In genomic region chr8:79355721-79356434, GRCm38 (mm10) we compare ENCODE assay signal across 12 mouse cellular contexts. TPM values are rescaled to one million over a fixed set of nuclear protein-coding genes. Genes with fewer than 3 reads are reported as not detected.
A peak's percentile ranks its signal among the peaks of the same experiment; 100 is the strongest.
DNase-seq lines count a peak whose midpoint lies in the region; ATAC-seq lines count a peak whose summit lies in the region.
"Had no signal": no experiment of that assay in that cellular context is flagged by ENCODE, and none has a peak within 500 bp of the region (broad histone marks: within the 10 kb centered on the region; RNA-seq: fewer than 3 reads in every experiment).

No protein-coding gene starts in this region.

- no peak overlapping the region for H3K4me3 ChIP-seq in forebrain, embryonic 13.5 days
- no peak overlapping the region for H3K4me3 ChIP-seq in limb, embryonic 12.5 days (replicated peaks)
- no peak overlapping the region for H3K4me3 ChIP-seq in stomach, embryonic 16.5 days (replicated peaks; ENCODE audit: low read length)
- H3K4me3 ChIP-seq: myocyte had no signal

- H3K27me3 ChIP-seq in forebrain, embryonic 13.5 days: no peaks in the 10 kb centered on the region; the same call in 1 of the 2 replicates
- H3K27me3 ChIP-seq in limb, embryonic 12.5 days: no peaks in the 10 kb centered on the region
- H3K27me3 ChIP-seq in stomach, embryonic 16.5 days (ENCODE audit: control insufficient read depth, insufficient read depth, low read length): no peaks in the 10 kb centered on the region

- H3K4me1 ChIP-seq in forebrain, embryonic 13.5 days: peaks cover 53% of the 10 kb centered on the region
- peaks cover 45% of the 10 kb centered on the region for H3K4me1 ChIP-seq in limb, embryonic 12.5 days (replicated peaks)
- H3K4me1 ChIP-seq in stomach, embryonic 16.5 days (ENCODE audit: control insufficient read depth, insufficient read depth, low read length): peaks cover 39% of the 10 kb centered on the region

- H3K4me2 ChIP-seq in forebrain, embryonic 13.5 days: peak overlapping the region; percentile 50
- 0 out of 2 replicates have a peak overlapping the region, but pooled peaks have one; percentile 22 for H3K4me2 ChIP-seq in limb, embryonic 12.5 days
- H3K4me2 ChIP-seq in stomach, embryonic 16.5 days (ENCODE audit: low read depth, low read length): peak overlapping the region; percentile 24

- peaks cover 26% of the 10 kb centered on the region for H3K36me3 ChIP-seq in forebrain, embryonic 13.5 days (ENCODE audit: poor library complexity, severe bottlenecking)
- peaks cover 51% of the 10 kb centered on the region for H3K36me3 ChIP-seq in limb, embryonic 12.5 days
- H3K36me3 ChIP-seq in stomach, embryonic 16.5 days (ENCODE audit: control insufficient read depth, insufficient read depth, low read length): peaks cover 8% of the 10 kb centered on the region
- H3K36me3 ChIP-seq: G1E had no signal

- peak; percentile 56 for DNase-seq in layer of hippocampus, adult 11-12 months (ENCODE audit: low spot score)
- DNase-seq in layer of hippocampus, postnatal 25 days (ENCODE audit: extremely low spot score in 1 of 2, low spot score in 1 of 2): no peak
- no peak for DNase-seq in cerebellum, adult 11 months
- DNase-seq in cerebellum, adult 8-10 months: no peak
- no peak for DNase-seq in cerebellum, postnatal 10 days
- DNase-seq: cerebellum, postnatal 36 days; thymus, postnatal 4 days had no signal

- WGBS in forebrain, embryonic 13.5 days: 14% methylated on average over 16 of the region's 16 CpGs
- 44% methylated on average over 16 of the region's 16 CpGs for WGBS in limb, embryonic 12.5 days
- WGBS in stomach, embryonic 16.5 days: 42% methylated on average over 16 of the region's 16 CpGs

- peak; percentile 81 for ATAC-seq in forebrain, embryonic 13.5 days
- peak; percentile 31; the same call in 1 of the 2 replicates for ATAC-seq in limb, embryonic 12.5 days (ENCODE audit: insufficient number of reproducible peaks, insufficient read depth, low FRiP score, low TSS enrichment, low read depth)
- ATAC-seq in stomach, embryonic 16.5 days (ENCODE audit: insufficient read depth, low FRiP score): peak; percentile 67

- peak overlapping the region; percentile 5 for H3K9ac ChIP-seq in forebrain, embryonic 13.5 days
- H3K9ac ChIP-seq in limb, embryonic 12.5 days (replicated peaks): no peak overlapping the region
- peak overlapping the region; percentile 51; the same call in 1 of the 2 replicates for H3K9ac ChIP-seq in stomach, embryonic 16.5 days (ENCODE audit: low read length)

- no peaks in the 10 kb centered on the region for H3K9me3 ChIP-seq in forebrain, embryonic 13.5 days (replicated peaks)
- no peaks in the 10 kb centered on the region for H3K9me3 ChIP-seq in limb, embryonic 12.5 days
- no peaks in the 10 kb centered on the region for H3K9me3 ChIP-seq in stomach, embryonic 16.5 days (replicated peaks; ENCODE audit: control insufficient read depth, low read length)
- H3K9me3 ChIP-seq: G1E had no signal

- peak overlapping the region; percentile 79 for H3K27ac ChIP-seq in forebrain, embryonic 13.5 days
- peak overlapping the region; percentile 64 for H3K27ac ChIP-seq in limb, embryonic 12.5 days
- peak overlapping the region; percentile 54; the same call in 1 of the 2 replicates for H3K27ac ChIP-seq in stomach, embryonic 16.5 days (ENCODE audit: low read length)

RNA-seq across cellular contexts. Expression of gene Smad1, which starts 43.4 kb away (rescaled TPM):
- total RNA-seq in layer of hippocampus, postnatal 25 days (2021): 10 to 100 TPM; 23.9 to 24.4 TPM
- polyA plus RNA-seq in forebrain, embryonic 13.5 days (2015; fragmentation: Nextera tagmentation; extraction: Ambion mirVana): 49.5 and 50.9 TPM in 2 replicates
- 46.3 and 52.8 TPM in 2 replicates for polyA plus RNA-seq in limb, embryonic 12.5 days (2016; fragmentation: Nextera tagmentation; extraction: Ambion mirVana)
- 33.0 and 37.4 TPM in 2 replicates for polyA plus RNA-seq in stomach, embryonic 16.5 days (2015; fragmentation: Nextera tagmentation; extraction: Ambion mirVana)

Comparison
In these comparisons a context has a peak if more than half of its experiments do, and no peak if none do; other contexts are left out.
1. ATAC-seq: peak in every context shown above with its lines; median percentile 81 in forebrain, embryonic 13.5 days; 67 in stomach, embryonic 16.5 days; 31 in limb, embryonic 12.5 days.